Mouse (Mus musculus) ovary, postnatal 36 days (tissue): ENCODE results near the gene Aup1.

Experiments
- DNase-seq: peaks from one replicate; pipeline ENCODE4 v3.0.0; 2022; ENCODE audit warnings: low spot score, mixed read lengths

The Aup1 gene

DNA sequence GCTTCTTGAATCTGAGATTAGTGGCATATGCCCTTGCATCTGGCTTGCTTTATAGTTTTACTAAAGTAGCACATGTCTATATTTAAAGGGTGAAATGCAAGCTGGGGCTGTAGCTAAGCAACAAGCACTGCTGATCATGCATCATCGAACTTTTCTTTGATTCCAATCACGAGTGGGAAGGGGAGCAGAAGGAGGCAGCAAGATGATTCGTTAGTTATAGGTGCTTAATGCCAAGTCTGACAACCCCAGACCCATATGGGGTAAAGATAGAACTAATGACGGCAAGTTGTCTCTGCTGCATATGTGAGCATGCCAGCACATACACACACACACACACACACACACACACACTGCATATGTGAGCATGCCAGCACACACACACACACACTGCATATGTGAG, 49.8 kb downstream of the Aup1 start:
- no peak for DNase-seq
